In genomic region chr12:105134826-105135225, GRCm38 (mm10) we compare ENCODE assay signal across 20 mouse cellular contexts. TPM values are rescaled to one million over a fixed set of nuclear protein-coding genes. Genes with fewer than 3 reads are reported as not detected.
"Had no signal": no experiment of that assay in that cellular context is flagged by ENCODE, and none has a peak within 500 bp of the region (broad histone marks: within the 10 kb centered on the region; RNA-seq: fewer than 3 reads in every experiment).

No protein-coding gene starts in this region.

RNA-seq across cellular contexts. Expression of gene Tcl1b2, which starts 11.0 kb away (rescaled TPM):
- polyA plus RNA-seq: cerebellum, adult 2 months; cortical plate, adult 2 months; embryonic facial prominence, embryonic 10.5 days; embryonic facial prominence, embryonic 11.5 days; embryonic facial prominence, embryonic 12.5 days; embryonic facial prominence, embryonic 13.5 days; embryonic facial prominence, embryonic 14.5 days; embryonic facial prominence, embryonic 15.5 days; erythroblast, embryonic 14.5 days; forebrain, embryonic 10.5 days; forebrain, embryonic 11.5 days; forebrain, embryonic 12.5 days; forebrain, embryonic 13.5 days; forebrain, embryonic 14.5 days; forebrain, embryonic 15.5 days; forebrain, embryonic 16.5 days; forebrain, postnatal 0 days; frontal cortex, adult 2 months; gonadal fat pad, adult 2 months; heart, adult 2 months had no signal

RNA-seq across cellular contexts. Expression of gene Tcl1b1, which starts 24.7 kb away (rescaled TPM):
- polyA plus RNA-seq: cerebellum, adult 2 months; cortical plate, adult 2 months; embryonic facial prominence, embryonic 10.5 days; embryonic facial prominence, embryonic 11.5 days; embryonic facial prominence, embryonic 12.5 days; embryonic facial prominence, embryonic 13.5 days; embryonic facial prominence, embryonic 14.5 days; embryonic facial prominence, embryonic 15.5 days; erythroblast, embryonic 14.5 days; forebrain, embryonic 10.5 days; forebrain, embryonic 11.5 days; forebrain, embryonic 12.5 days; forebrain, embryonic 13.5 days; forebrain, embryonic 14.5 days; forebrain, embryonic 15.5 days; forebrain, embryonic 16.5 days; forebrain, postnatal 0 days; frontal cortex, adult 2 months; gonadal fat pad, adult 2 months; heart, adult 2 months had no signal

RNA-seq across cellular contexts. Expression of gene Tcl1b5, which starts 41.3 kb away (rescaled TPM):
- polyA plus RNA-seq: cerebellum, adult 2 months; cortical plate, adult 2 months; embryonic facial prominence, embryonic 10.5 days; embryonic facial prominence, embryonic 11.5 days; embryonic facial prominence, embryonic 12.5 days; embryonic facial prominence, embryonic 13.5 days; embryonic facial prominence, embryonic 14.5 days; embryonic facial prominence, embryonic 15.5 days; erythroblast, embryonic 14.5 days; forebrain, embryonic 10.5 days; forebrain, embryonic 11.5 days; forebrain, embryonic 12.5 days; forebrain, embryonic 13.5 days; forebrain, embryonic 14.5 days; forebrain, embryonic 15.5 days; forebrain, embryonic 16.5 days; forebrain, postnatal 0 days; frontal cortex, adult 2 months; gonadal fat pad, adult 2 months; heart, adult 2 months had no signal

RNA-seq across cellular contexts. Expression of gene Tcl1b3, which starts 56.0 kb away (rescaled TPM):
- polyA plus RNA-seq: cerebellum, adult 2 months; cortical plate, adult 2 months; embryonic facial prominence, embryonic 10.5 days; embryonic facial prominence, embryonic 11.5 days; embryonic facial prominence, embryonic 12.5 days; embryonic facial prominence, embryonic 13.5 days; embryonic facial prominence, embryonic 14.5 days; embryonic facial prominence, embryonic 15.5 days; erythroblast, embryonic 14.5 days; forebrain, embryonic 10.5 days; forebrain, embryonic 11.5 days; forebrain, embryonic 12.5 days; forebrain, embryonic 13.5 days; forebrain, embryonic 14.5 days; forebrain, embryonic 15.5 days; forebrain, embryonic 16.5 days; forebrain, postnatal 0 days; frontal cortex, adult 2 months; gonadal fat pad, adult 2 months; heart, adult 2 months had no signal
